Mouse (Mus musculus) forebrain, embryonic 12.5 days (tissue): ENCODE results near the gene Hmgn1. TPM values are rescaled to one million over a fixed set of nuclear protein-coding genes. Genes with fewer than 3 reads are reported as not detected.
A peak's percentile ranks its signal among the peaks of the same experiment; 100 is the strongest.
"Not testable (repeated sequence)": the region's sequence is repeated elsewhere in the genome, so short reads cannot be mapped to it uniquely, and the experiment has no call there.

ENCODE experiments used
- ATAC-seq: fragments of 200-750 bp; cut with Nextera tagmentation; 2 replicates; pipeline ENCODE4 v1.8.0; 2017; ENCODE audit warnings: moderate TSS enrichment; ENCODE audit not compliant: low FRiP score
- H3K27ac ChIP-seq: fragments of 300-500 bp; sonication (generic); 2 replicates; pipeline ENCODE4 v1.5.1; 2016; ENCODE audit warnings: mild to moderate bottlenecking
- H3K27me3 ChIP-seq: fragments of 300-500 bp; sonication (generic); 2 replicates; pipeline ENCODE4 v1.6.1; 2016; ENCODE audit warnings: mild to moderate bottlenecking
- H3K36me3 ChIP-seq: fragments of 300-500 bp; sonication (generic); replicated peaks from 2 replicates; pipeline ENCODE4 v1.6.1; 2016; ENCODE audit warnings: mild to moderate bottlenecking
- H3K4me1 ChIP-seq: fragments of 300-500 bp; sonication (generic); 2 replicates; pipeline ENCODE4 v1.6.1; 2016
- H3K4me2 ChIP-seq: fragments of 300-500 bp; sonication (generic); 2 replicates; pipeline ENCODE4 v1.6.1; 2016; ENCODE audit warnings: mild to moderate bottlenecking, moderate library complexity
- H3K4me3 ChIP-seq: fragments of 300-500 bp; sonication (generic); replicated peaks from 2 replicates; pipeline ENCODE4 v1.5.1; 2016; ENCODE audit warnings: mild to moderate bottlenecking
- H3K9ac ChIP-seq: fragments of 300-500 bp; sonication (generic); 2 replicates; pipeline ENCODE4 v1.6.1; 2016; ENCODE audit warnings: mild to moderate bottlenecking
- H3K9me3 ChIP-seq: fragments of 300-500 bp; sonication (generic); 2 replicates; pipeline ENCODE4 v1.6.1; 2016
- WGBS: fragments of 180-500 bp; shearing (Covaris S2); methylation state at CpG from one replicate; pipeline ENCODE4 v1.1.7; 2016; 5-methylcytosine and 5-hydroxymethylcytosine counted together
- polyA plus RNA-seq: library from polyadenylated mRNA; unstranded; fragments of >200 nt; fragmentation: Nextera tagmentation; extraction: Ambion mirVana; gene quantifications from 2 replicates; pipeline ENCODE4 v1.2.1, GENCODE M21; 2016

Hmgn1 gene
- polyA plus RNA-seq, 1 experiment from 2014 or later = 799 TPM

GRCm38 (mm10) chr16:96156019-96156418 is 28.5 kb upstream of the Hmgn1 start:
- peaks cover 38% of the 10 kb centered on the region for H3K36me3 ChIP-seq
- peaks cover 11% of the 10 kb centered on the region; the same call in 1 of the 2 replicates for H3K4me1 ChIP-seq
- 92% methylated on average over 8 of the region's 8 CpGs for WGBS
- no peak overlapping the region for H3K9ac ChIP-seq
- ATAC-seq = no peak
- no peak overlapping the region for H3K4me2 ChIP-seq
- no peaks in the 10 kb centered on the region for H3K9me3 ChIP-seq
- H3K27me3 ChIP-seq = no peaks in the 10 kb centered on the region
- no peak overlapping the region for H3K27ac ChIP-seq
- no peak overlapping the region for H3K4me3 ChIP-seq

GRCm38 (mm10) chr16:96154476-96154875 is 26.9 kb upstream of the Hmgn1 start:
- H3K4me3 ChIP-seq = no peak overlapping the region
- no peak overlapping the region for H3K9ac ChIP-seq
- H3K27ac ChIP-seq = no peak overlapping the region
- WGBS = 93% methylated on average over 2 of the region's 2 CpGs
- no peak for ATAC-seq
- H3K27me3 ChIP-seq = no peaks in the 10 kb centered on the region
- peaks cover 6% of the 10 kb centered on the region for H3K4me1 ChIP-seq
- H3K4me2 ChIP-seq = no peak overlapping the region
- no peaks in the 10 kb centered on the region for H3K9me3 ChIP-seq
- H3K36me3 ChIP-seq = peaks cover 38% of the 10 kb centered on the region

DNA sequence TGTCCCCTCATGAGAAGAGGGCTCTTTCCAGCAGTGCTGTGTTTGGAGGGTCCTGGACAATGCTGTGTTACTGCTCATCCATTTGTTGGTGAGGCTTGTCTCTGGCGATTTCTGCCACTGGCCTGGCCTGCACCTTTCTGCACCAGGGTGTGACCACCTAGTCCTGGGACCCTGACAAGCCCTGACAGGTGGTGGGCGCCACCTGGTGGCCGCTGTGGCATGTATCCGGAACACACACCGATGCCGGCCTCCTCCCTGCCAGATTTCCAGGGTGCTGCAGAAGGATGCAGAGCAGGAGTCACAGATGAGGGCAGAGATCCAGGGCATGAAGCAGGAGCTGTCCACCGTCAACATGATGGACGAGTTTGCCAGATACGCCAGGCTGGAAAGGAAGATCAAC is 24.0 kb upstream of the Hmgn1 start:
- Histone ChIP-seq H3K9me3 (no peaks in the 10 kb centered on the region), H3K27ac (no peak overlapping the region), H3K9ac (no peak overlapping the region), H3K36me3 (peaks cover 38% of the 10 kb centered on the region), H3K4me2 (no peak overlapping the region), H3K4me1 (peaks cover 7% of the 10 kb centered on the region), H3K27me3 (no peaks in the 10 kb centered on the region), H3K4me3 (no peak overlapping the region)
- WGBS = 28% methylated on average over 9 of the region's 9 CpGs
- ATAC-seq = peak; percentile 76

DNA sequence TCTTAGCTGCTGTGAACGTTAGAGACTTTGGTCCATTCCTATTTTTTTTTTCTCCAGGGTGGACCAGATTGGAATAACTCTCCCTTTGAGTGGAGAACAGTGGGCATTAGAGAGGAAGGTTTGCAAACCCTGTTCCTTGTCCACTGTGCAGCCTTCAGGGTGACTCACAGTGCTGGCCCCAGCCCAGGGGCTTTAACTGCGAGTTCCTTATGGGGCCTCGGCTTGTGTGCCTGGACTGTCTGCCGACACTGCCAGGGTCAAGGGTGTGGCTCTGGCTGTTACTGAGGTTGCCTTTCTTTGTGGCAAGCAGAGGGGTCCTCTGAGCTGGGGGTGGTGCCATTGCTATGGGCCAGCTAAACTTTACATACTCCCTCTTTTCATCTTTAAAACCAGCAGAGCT is 23.5 kb upstream of the Hmgn1 start:
- Histone ChIP-seq H3K27ac (no peak overlapping the region), H3K4me2 (no peak overlapping the region), H3K4me1 (peaks cover 12% of the 10 kb centered on the region), H3K9ac (no peak overlapping the region), H3K4me3 (no peak overlapping the region), H3K27me3 (no peaks in the 10 kb centered on the region), H3K36me3 (peaks cover 35% of the 10 kb centered on the region), H3K9me3 (no peaks in the 10 kb centered on the region)
- WGBS = 76% methylated on average over 4 of the region's 4 CpGs
- no peak for ATAC-seq

GRCm38 (mm10) chr16:96149311-96149710 is 21.8 kb upstream of the Hmgn1 start:
- no peak overlapping the region for H3K4me3 ChIP-seq
- H3K36me3 ChIP-seq = peaks cover 22% of the 10 kb centered on the region
- H3K4me1 ChIP-seq = peaks cover 16% of the 10 kb centered on the region
- no peaks in the 10 kb centered on the region for H3K27me3 ChIP-seq
- H3K9me3 ChIP-seq = no peaks in the 10 kb centered on the region
- no peak overlapping the region for H3K4me2 ChIP-seq
- ATAC-seq = no peak
- 78% methylated on average over 9 of the region's 9 CpGs for WGBS
- no peak overlapping the region for H3K9ac ChIP-seq
- H3K27ac ChIP-seq = no peak overlapping the region

GRCm38 (mm10) chr16:96148834-96149233 is 21.3 kb upstream of the Hmgn1 start:
- Histone ChIP-seq H3K4me1 (peaks cover 16% of the 10 kb centered on the region), H3K4me2 (no peak overlapping the region), H3K9ac (peak overlapping the region; percentile 17; the same call in 1 of the 2 replicates), H3K27ac (no peak overlapping the region), H3K9me3 (no peaks in the 10 kb centered on the region), H3K36me3 (peaks cover 17% of the 10 kb centered on the region), H3K4me3 (no peak overlapping the region), H3K27me3 (no peaks in the 10 kb centered on the region)
- ATAC-seq = no peak
- WGBS = 83% methylated on average over 6 of the region's 6 CpGs

DNA sequence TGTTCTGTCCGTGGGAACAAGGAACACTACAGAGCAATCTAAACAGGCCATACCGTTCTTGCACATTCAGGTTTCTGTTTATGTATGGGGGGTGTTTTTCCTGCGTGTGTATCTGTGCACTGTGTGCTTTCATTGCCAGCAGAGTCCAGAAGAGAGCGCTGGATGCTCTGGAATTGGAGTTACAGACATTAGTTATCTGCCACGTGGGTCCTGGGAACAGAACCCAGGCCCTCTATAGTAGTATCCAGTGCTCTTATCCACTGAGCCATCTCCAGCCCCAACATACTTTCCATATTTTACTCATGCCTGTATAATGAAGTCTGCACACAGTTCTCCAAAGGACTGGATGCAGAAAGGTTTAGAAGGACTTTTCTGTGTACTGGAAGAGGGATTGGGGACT is 18.3 kb upstream of the Hmgn1 start:
- peak overlapping the region; percentile 79; the same call in 1 of the 2 replicates for H3K27ac ChIP-seq
- H3K36me3 ChIP-seq = no peaks in the 10 kb centered on the region
- H3K4me3 ChIP-seq = peak overlapping the region; percentile 82
- peak overlapping the region; percentile 76 for H3K4me2 ChIP-seq
- no peak for ATAC-seq
- H3K4me1 ChIP-seq = peaks cover 16% of the 10 kb centered on the region
- H3K27me3 ChIP-seq = no peaks in the 10 kb centered on the region
- 0% methylated on average over 5 of the region's 5 CpGs for WGBS
- peak overlapping the region; percentile 76 for H3K9ac ChIP-seq
- no peaks in the 10 kb centered on the region for H3K9me3 ChIP-seq

DNA sequence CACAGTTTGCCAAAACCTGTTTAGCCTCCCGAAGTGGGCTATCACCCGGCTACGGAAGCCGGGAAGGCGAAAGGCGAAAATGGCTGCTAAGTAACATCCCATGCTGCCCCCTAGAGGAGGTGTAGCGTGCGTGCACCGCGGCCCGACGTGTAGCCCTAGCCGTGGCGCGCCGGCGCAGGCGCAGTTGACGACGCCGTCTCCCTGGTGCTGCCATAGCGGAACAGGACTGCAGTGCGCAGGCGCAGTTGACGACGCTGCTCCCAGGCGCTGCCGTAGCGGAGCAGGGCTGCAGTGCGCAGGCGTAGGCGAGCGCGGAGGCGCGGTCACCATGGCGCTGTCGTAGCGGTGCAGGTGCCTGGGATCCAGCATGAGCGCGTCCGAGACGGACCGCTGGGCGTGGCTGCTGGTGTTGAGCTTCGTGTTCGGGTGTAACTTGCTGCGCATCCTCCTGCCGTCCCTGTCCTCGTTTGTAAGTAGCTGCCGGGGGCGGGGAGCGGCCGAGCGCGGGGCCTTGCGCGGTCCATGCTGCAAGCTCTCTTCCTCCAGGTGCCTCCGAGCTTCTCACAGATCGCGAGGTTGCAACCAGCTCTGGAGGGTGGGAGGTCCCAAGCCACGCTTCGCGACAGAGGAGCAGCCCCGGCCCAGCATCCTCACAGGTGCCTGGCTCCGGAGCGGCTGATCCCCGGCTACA is 17.7 kb upstream of the Hmgn1 start, which contains the start of gene Wrb:
TSS of gene Wrb (plus strand) at position 298 of the 691 bp plus-strand sequence.
- H3K9me3 ChIP-seq = peaks cover 1% of the 10 kb centered on the region; the same call in 1 of the 2 replicates
- peak within 1 kb of the TSS; percentile 76 for H3K9ac ChIP-seq
- H3K4me3 ChIP-seq = peak within 1 kb of the TSS; percentile 82
- H3K27me3 ChIP-seq = no peaks in the 10 kb centered on the region
- peak within 1 kb of the TSS; percentile 79 for H3K27ac ChIP-seq
- peak within 1 kb of the TSS; percentile 76 for H3K4me2 ChIP-seq
- peak; percentile 96 for ATAC-seq
- peaks cover 16% of the 10 kb centered on the region for H3K4me1 ChIP-seq
- under 1% methylated on average over 68 of the region's 68 CpGs for WGBS
- no peaks in the 10 kb centered on the region for H3K36me3 ChIP-seq

- not testable (repeated sequence) for H3K27me3 ChIP-seq, H3K27ac ChIP-seq, H3K36me3 ChIP-seq, H3K9ac ChIP-seq, H3K9me3 ChIP-seq
- ATAC-seq = peak; percentile 24
- Histone ChIP-seq H3K4me3 (peak overlapping the region; percentile 82), H3K4me2 (peak overlapping the region; percentile 76; the same call in 1 of the 2 replicates), H3K4me1 (peaks cover 16% of the 10 kb centered on the region)
- WGBS = 21% methylated on average over 6 of the region's 6 CpGs
These were observed 17.2 kb upstream of the Hmgn1 start for GRCm38 (mm10) chr16:96144748-96145109.

GRCm38 (mm10) chr16:96128466-96128865 is 937 bp upstream of the Hmgn1 start:
- H3K9me3 ChIP-seq = no peaks in the 10 kb centered on the region
- peaks cover 34% of the 10 kb centered on the region for H3K36me3 ChIP-seq
- H3K4me1 ChIP-seq = peaks cover 37% of the 10 kb centered on the region
- no peaks in the 10 kb centered on the region for H3K27me3 ChIP-seq
- peak overlapping the region; percentile 81 for H3K4me2 ChIP-seq
- H3K9ac ChIP-seq = peak overlapping the region; percentile 98
- under 1% methylated on average over 9 of the region's 9 CpGs for WGBS
- peak overlapping the region; percentile 89 for H3K4me3 ChIP-seq
- ATAC-seq = no peak
- H3K27ac ChIP-seq = peak overlapping the region; percentile 99

GRCm38 (mm10) chr16:96127288-96127656 is 257 bp downstream of the Hmgn1 start:
- peak; percentile 81 for ATAC-seq
- Histone ChIP-seq H3K27ac (peak overlapping the region; percentile 99), H3K4me2 (peak overlapping the region; percentile 81), H3K4me3 (peak overlapping the region; percentile 89), H3K4me1 (peaks cover 38% of the 10 kb centered on the region), H3K9ac (peak overlapping the region; percentile 98), H3K27me3 (no peaks in the 10 kb centered on the region), H3K9me3 (no peaks in the 10 kb centered on the region), H3K36me3 (peaks cover 46% of the 10 kb centered on the region)
- under 1% methylated on average over 52 of the region's 52 CpGs for WGBS

DNA sequence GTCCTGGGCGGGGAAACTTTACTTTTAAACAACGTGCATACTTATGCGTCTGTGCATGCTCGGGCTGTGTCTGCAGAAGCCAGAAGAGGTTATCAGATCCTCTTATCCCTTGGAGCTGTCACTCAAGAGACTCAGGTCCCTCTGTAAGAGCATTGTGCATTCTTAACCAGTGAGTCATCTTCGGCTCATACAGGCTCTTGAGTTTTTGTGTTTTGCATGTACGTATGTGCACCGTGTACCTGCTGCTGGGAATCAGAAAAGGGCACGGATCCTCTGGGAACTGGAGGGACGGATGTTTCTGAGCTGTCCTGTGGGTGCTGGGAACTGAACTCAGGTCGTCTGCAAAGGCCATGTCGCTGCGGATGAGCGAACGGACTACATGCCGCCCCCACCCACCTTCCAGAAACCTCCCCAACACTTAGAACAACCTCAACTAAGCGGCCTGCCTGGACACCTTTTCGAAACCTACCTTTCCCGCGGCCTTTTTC is 801 bp downstream of the Hmgn1 start:
- Histone ChIP-seq H3K4me2 (peak overlapping the region; percentile 81), H3K27ac (peak overlapping the region; percentile 99), H3K9ac (peak overlapping the region; percentile 98), H3K9me3 (no peaks in the 10 kb centered on the region), H3K4me1 (peaks cover 38% of the 10 kb centered on the region), H3K4me3 (peak overlapping the region; percentile 89), H3K36me3 (peaks cover 50% of the 10 kb centered on the region), H3K27me3 (no peaks in the 10 kb centered on the region)
- 5% methylated on average over 19 of the region's 19 CpGs for WGBS
- no peak for ATAC-seq
